Mouse (Mus musculus): ENCODE measurements around the gene Gm867. TPM values are rescaled to one million over a fixed set of nuclear protein-coding genes. Genes with fewer than 3 reads are reported as not detected.

Gm867 gene
- total RNA-seq, 2 experiments from 2014 or later: not detected

GRCm38 (mm10) chr10:75937851-75938643 is 2.4 kb downstream of the Gm867 start:
- intact Hi-C loops (cut with DNase I; ENCODE audit: low total_unique reads): no loop called here
- no peak for DNase-seq

DNA sequence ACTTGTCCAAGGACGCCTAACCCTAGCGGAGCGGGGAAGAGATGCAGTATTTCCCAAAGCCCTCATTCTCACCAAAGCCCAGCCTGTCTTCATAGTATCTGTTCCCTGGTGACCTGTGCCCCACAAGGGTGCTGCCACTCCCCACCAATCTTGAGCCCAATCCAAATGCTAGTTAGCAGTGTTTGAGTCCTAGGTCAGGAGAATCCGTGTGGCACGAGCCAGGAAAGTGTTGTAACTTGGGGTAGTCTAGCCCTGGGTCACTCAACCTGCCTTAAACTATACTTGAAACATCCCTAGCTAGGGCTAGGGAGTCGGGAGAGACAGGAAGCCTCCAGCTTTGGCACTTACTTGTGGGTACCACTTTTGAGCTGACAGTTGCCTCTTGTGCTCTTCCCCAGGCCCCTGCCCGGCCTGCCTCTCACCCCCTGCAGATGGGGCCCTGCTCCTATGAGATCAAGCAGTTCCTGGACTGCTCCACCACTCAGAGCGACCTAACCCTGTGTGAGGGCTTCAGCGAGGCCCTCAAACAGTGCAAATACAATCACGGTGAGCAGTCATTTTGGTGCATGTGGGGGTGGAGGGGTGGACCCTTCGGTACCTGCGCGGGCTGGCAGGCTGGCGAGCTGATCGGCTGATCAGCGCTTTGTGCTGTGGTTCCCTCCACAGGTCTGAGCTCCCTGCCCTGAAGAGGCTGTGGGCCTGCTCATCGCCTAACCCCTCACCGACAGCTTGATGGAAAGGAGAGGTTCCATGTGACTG is 3.4 kb downstream of the Gm867 start:
- no peak for DNase-seq
- intact Hi-C loops (cut with DNase I; ENCODE audit: low total_unique reads): no loop called here

- peak; percentile 62 for DNase-seq
- intact Hi-C loops (cut with DNase I; ENCODE audit: low total_unique reads): no loop called here
These were observed 4.6 kb downstream of the Gm867 start, which contains the start of gene Mmp11 for GRCm38 (mm10) chr10:75935680-75936541. Gene Mmp11 (minus strand): TSS chr10:75936496.

DNA sequence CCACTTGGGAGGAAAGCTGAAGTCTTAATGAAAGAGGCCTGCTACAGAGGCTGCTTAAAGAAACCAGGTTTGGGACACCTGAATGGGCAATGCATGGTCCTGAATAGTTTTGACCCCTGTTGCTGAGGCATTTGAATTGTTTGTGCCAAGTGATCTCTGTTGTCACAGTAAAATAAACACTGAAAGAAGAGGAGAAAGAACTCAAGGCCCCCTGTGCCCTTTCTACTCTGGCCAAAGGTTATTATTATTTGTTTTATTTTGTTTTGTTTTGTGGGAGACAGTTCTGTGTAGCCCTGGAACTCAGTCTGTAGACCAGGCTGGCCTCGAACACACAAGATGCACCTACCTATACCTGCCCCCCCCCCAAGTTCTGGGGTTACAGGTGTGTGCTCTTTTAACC is 5.5 kb downstream of the Gm867 start:
- no peak for DNase-seq
- intact Hi-C loops (cut with DNase I; ENCODE audit: low total_unique reads): no loop called here

DNA sequence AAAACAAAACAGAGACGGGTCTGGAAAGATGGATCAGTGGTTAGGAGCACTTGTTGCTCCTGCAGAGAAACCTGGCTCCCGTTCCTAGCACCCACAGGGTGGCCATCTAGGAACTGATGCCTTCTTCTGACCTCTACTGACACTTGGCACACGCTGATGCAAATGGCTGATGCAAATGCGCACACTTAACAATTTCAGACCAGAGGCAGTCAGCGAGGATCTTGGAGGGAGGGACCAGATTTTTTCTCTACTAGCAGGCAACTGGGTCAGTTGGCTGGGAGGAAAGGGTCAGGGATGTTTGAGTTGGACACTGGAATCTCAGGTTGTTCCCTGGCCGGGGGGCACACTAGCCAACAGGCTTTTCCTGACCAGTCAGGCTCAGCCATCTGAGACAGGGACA is 7.6 kb downstream of the Gm867 start, which contains the start of gene Chchd10:
TSS of gene Chchd10 (plus strand) at position 240 of the 400 bp plus-strand sequence.
- intact Hi-C loops (cut with DNase I; ENCODE audit: low total_unique reads): no loop called here

GRCm38 (mm10) chr10:75932081-75932678 is 8.3 kb downstream of the Gm867 start:
- intact Hi-C loops (cut with DNase I; ENCODE audit: low total_unique reads): no loop called here
- peak; percentile 66 for DNase-seq

More for the DNA sequence above, 7.6 kb downstream of the Gm867 start, which contains the start of gene Chchd10:
- no peak for DNase-seq

- intact Hi-C loops (cut with DNase I; ENCODE audit: low total_unique reads): no loop called here
- no peak for DNase-seq
These were observed 9.2 kb downstream of the Gm867 start for GRCm38 (mm10) chr10:75931311-75931710.

GRCm38 (mm10) chr10:75930304-75930703 is 10.2 kb downstream of the Gm867 start:
- intact Hi-C loops (cut with DNase I; ENCODE audit: low total_unique reads): no loop called here
- DNase-seq: no peak

GRCm38 (mm10) chr10:75926396-75926795 is 14.1 kb downstream of the Gm867 start:
- DNase-seq: no peak
- intact Hi-C loops (cut with DNase I; ENCODE audit: low total_unique reads): no loop called here

- intact Hi-C loops (cut with DNase I; ENCODE audit: low total_unique reads): no loop called here
- no peak for DNase-seq
These were observed 16.1 kb downstream of the Gm867 start for GRCm38 (mm10) chr10:75924324-75924723.

DNA sequence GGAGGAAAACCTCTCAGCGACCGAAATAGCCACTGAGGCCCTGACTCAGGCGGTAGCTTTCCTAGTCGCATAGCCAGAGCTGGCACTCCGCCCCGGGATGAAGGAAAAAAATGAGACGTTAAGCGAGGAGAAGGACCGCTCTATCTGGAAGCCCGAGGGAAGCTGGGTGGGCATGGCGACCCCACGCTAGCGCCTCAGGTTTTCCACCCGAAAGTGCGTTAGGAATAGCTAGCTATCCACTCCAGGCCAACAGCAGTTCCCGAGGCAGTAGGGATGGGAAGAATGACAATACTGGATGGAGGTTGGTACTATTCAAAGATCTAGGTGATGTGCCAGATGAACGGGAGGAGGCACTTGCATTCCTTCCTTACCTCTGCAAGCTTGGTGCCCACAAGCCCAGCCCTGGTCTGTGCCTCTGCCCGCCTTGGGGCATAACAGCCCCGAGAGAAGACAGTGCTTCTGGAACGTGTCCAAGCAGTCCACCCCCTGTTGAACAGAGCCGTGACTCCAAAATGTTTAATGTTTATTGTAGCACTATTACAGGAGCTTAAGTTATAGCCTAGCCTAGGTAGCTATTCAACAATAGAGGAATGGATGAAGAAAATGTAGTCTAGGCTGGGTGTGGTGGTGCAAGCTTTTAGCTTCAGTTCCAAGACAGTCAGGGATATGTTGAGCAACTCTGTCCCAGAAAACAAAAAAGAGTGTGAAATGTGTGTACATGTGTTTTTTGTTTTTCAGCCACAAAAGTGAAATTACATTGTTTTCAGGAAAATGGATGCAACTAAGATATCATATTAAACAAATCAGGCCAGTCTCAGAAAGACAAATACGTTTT is 18.5 kb downstream of the Gm867 start:
- no peak for DNase-seq
- intact Hi-C loops (cut with DNase I; ENCODE audit: low total_unique reads): no loop called here

DNA sequence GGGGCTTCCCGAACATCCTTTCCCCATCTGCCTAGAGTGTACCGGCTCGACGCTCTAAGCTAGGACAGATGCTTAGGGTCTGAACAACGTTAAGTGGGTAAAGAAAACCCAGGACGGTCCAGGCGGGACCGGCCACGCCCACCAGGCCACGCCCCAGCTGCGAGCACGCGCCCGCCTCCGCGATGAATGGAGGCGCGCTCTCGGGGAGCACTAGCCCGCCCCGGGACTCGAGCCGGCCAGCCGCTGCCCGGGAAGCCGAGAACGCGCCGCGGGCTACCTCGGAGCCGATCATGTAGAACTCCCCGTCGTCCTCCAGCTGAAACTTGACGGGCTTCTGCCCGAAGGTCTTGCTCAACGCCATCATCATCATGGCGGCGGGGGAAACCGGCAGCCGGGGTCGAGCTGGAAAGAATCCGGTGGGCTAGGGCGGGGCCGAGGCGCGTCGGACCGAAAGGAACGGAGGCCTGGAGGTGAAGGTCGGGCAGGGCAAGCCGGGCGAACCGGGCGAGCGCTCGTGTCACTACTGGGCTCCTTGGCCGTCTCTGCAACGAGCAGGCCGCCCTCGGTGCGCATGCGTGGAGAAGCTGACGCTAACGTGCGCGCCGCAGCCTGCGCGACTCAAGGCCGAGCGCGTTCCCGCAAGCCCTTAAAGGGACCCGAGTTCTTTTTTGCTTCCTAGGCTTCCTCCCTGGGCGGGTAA is 19.3 kb downstream of the Gm867 start, which contains the start of gene Smarcb1:
TSS of gene Smarcb1 (minus strand) at position 592 of the 700 bp plus-strand sequence.
- DNase-seq: peak; percentile 95
- intact Hi-C loops (cut with DNase I; ENCODE audit: low total_unique reads): no loop called here

GRCm38 (mm10) chr10:75919026-75919425 is 21.4 kb downstream of the Gm867 start:
- intact Hi-C loops (cut with DNase I; ENCODE audit: low total_unique reads): no loop called here
- DNase-seq: no peak

- intact Hi-C loops (cut with DNase I; ENCODE audit: low total_unique reads): no loop called here
- DNase-seq: no peak
These were observed 23.6 kb downstream of the Gm867 start for GRCm38 (mm10) chr10:75916840-75917239.

- intact Hi-C loops (cut with DNase I; ENCODE audit: low total_unique reads): no loop called here
- no peak for DNase-seq
These were observed 24.9 kb downstream of the Gm867 start for GRCm38 (mm10) chr10:75915557-75915956.

GRCm38 (mm10) chr10:75913013-75913589 is 27.4 kb downstream of the Gm867 start:
- DNase-seq: no peak
- intact Hi-C loops (cut with DNase I; ENCODE audit: low total_unique reads): no loop called here

DNA sequence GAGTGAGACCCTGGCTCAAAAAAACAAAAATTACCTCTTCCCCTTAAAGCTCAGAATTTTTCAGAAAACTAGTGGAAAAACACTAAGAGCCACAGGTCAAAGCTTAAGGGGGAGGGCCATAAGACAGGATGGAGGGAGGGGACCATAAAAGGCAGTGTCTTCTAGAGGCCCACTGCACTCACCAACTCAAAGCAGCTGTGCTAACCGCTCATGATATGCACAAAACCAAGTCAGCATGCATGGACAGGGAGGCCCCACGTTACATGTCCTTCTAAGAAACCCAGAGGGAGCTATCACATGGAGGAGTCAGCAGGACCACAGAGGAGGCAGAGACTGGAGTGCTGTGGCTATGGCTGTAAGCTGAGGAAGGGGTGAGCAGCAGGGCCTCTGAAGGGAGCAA is 29.8 kb downstream of the Gm867 start:
- intact Hi-C loops (cut with DNase I; ENCODE audit: low total_unique reads): no loop called here
- DNase-seq: no peak

All from gastrocnemius, postnatal 14 days (tissue).